Mouse (Mus musculus): Measurements from ENCODE around the gene Fam19a5.

Gene Fam19a5

GRCm38 (mm10) chr15:87543599-87544338, at the start of gene Fam19a5:
Gene Fam19a5 (plus strand): TSS chr15:87544299.
- DNase-seq: no peak

DNA sequence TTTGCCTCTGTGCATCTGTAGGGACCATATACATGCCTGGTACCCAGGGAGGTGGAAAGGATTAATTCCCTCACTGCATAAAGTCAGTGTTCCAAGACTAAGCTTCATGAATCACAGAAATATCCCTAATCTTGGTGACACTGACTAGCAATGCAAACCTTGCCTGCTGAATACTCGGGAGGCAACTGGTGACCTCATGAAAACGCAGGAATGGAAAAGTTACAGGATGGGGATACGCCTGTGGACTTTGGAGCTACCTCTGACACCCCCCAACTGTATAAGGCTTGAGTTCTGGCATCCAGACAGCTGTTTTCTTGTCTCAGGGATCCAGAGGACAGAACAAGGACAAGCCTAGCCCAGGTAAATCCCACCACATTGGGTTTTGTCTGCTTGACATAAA, 42.4 kb upstream of the Fam19a5 start:
- no peak for DNase-seq

- DNase-seq: no peak
Measured at GRCm38 (mm10) chr15:87507349-87507748, 36.8 kb upstream of the Fam19a5 start.

DNA sequence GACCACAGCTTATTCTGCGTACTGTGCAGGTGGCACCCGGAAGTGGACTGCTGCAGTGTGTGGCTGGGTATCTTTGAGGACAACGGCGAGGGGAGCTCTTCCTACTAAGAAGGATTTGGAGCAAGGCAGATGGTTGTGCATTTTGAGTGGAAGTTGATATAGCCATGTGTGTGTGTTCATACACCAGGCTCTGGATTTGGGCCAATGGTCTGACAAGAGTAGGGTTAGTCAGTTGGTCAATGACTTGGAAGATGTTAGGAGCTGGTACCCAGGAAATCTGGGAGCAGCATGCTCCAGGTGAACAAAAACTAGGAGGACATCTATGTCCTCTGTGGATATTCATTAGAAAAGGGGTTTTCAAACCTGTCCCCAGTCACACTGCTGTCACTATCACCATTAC, 33.2 kb upstream of the Fam19a5 start:
- no peak for DNase-seq

DNA sequence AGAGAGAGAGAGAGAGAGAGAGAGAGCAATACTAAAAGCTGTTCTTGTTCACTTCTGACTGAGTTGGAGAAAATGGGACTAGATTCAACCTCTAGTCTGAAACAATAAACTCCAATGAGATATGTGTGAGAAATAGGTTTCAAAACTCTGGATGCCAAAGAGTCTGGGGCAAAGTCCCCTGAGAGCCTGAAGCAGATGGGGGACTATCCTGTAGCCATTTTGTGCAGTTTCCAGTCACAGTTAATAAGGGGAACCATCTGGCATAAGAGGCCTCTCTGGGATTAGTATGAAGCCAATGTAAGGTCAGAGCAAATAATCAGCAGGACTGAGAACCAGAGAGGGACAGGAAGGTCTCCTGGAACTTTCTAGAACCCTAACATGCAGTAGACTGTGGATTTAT, 25.9 kb upstream of the Fam19a5 start:
- no peak for DNase-seq

DNA sequence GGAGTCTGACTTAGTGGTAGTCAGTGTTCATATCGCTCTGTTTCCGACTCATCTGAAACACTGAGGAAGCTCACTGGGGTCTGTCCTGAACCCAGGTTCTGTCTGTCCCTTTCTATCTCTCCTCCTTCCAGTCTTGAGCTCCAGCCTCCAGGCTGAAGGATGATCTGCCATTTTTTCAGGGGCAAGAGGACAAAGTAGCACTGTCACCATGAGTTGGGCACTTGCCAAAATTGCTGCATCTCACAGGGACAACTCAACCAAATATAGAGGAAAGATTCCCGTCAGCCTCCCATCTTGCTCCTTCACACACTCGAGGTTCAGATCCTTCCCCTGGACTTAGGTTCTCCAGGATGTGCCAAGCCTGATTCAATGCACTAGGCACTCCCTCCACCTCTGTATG, 14.8 kb upstream of the Fam19a5 start:
- DNase-seq: no peak

GRCm38 (mm10) chr15:87541656-87542055, 2.4 kb upstream of the Fam19a5 start:
- peak in 1 of 2 experiments; percentile 27 for DNase-seq

- DNase-seq: peak in 1 of 2 experiments; percentile 21
Measured at GRCm38 (mm10) chr15:87544401-87545129, 466 bp downstream of the Fam19a5 start.

GRCm38 (mm10) chr15:87545130-87545642, 1.1 kb downstream of the Fam19a5 start:
- no peak for DNase-seq

GRCm38 (mm10) chr15:87545731-87546360, 1.7 kb downstream of the Fam19a5 start:
- DNase-seq: no peak

- DNase-seq: peak in 1 of 2 experiments; percentile 26
Measured at GRCm38 (mm10) chr15:87547022-87547421, 2.9 kb downstream of the Fam19a5 start.

DNA sequence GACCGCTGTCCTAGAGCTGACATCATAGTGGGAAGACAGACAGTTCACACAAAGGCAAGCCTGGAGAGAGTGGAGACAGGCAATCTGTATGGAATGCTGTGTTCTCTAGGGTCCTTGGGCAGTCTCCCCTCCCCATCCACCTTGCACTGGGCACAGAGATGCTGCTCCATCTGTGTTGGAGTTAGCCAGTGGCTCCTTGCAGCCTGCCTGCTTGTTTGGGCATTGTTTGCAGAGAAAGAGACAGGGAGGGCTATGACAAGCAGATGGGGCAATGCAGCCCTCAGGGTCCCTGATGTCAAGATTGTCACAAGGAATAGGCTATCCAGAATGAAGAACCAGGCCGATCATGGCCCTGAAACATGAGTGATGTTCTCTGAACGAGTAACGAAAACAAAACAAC, 5.6 kb downstream of the Fam19a5 start:
- no peak for DNase-seq

DNA sequence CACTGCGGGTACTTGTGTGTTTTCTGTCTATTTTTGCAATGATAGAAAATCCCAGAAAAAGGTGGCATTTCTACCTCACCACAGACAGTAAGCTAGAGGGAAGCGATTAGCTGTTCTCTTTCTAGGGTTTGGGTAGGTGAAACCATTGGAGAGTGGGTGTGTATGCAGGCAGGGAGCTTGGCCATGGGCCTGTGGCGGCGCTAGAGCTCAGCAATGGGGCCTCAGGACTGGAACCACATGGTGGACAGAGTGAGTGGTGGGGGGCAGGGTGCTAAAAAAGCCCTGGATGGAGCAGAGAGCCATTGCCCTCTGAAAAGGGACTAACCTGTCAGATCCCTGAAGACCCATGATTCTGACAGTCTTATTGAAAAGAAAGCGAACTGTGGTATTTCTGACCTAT, 6.7 kb downstream of the Fam19a5 start:
- DNase-seq: no peak

DNA sequence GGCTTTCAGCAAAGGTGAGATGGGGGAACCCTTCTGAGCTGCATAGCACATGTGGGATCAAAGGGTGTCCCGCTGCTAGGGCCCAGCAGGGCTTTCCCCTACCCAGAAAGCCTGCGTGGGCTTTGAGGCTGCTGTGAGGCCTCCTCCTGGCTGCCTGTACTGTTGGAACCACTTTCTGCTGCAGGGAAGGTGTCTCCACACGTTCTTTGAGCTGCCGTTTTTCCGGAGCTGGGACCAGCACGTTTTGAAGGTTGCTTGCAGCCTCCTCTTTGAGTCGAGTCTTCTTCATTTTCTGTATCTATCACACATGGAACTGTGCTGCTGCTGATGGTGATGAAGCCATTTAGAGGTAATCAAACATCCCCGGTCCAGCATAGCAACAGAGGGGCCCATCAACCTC, 7.5 kb downstream of the Fam19a5 start:
- no peak for DNase-seq

DNA sequence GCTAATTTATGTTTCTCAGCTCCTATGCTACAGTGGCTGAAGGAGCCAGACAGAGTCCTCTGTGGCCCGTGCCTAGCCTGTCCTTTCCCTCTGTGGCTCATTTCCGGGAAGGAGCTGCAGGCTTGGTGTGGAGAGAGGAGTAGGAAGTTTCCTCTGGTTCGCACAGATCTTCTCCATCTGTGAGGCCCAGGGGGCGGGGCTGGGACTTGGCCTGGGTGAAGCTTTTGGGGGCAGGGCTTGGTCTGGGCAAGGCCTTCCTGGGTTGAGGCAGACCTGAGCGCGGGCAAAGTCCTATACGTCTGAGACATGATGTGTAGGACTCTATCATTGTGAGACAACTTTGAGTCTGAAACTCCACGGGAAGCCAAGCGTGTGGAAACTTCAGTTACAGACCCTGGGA, 11.7 kb downstream of the Fam19a5 start:
- DNase-seq: no peak

DNA sequence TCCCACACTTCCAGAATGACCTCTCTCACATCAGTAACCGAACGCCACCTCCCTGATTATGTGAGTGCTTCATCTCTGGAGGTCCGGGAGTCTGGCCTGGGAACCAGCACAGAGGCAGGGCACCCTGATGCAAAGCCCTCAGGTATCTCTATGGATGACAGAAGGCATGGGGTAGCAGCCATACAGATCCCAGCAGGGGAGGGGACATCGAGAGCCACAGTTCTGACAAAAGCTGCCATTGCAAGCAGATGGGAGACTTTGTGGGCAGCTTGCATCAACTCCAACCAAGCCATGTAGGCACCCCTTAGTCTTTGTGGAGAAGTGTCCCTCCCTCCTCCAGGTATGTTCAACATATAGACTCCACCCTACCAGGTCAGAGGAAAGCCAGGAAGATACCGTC, 20.2 kb downstream of the Fam19a5 start:
- DNase-seq: no peak

DNA sequence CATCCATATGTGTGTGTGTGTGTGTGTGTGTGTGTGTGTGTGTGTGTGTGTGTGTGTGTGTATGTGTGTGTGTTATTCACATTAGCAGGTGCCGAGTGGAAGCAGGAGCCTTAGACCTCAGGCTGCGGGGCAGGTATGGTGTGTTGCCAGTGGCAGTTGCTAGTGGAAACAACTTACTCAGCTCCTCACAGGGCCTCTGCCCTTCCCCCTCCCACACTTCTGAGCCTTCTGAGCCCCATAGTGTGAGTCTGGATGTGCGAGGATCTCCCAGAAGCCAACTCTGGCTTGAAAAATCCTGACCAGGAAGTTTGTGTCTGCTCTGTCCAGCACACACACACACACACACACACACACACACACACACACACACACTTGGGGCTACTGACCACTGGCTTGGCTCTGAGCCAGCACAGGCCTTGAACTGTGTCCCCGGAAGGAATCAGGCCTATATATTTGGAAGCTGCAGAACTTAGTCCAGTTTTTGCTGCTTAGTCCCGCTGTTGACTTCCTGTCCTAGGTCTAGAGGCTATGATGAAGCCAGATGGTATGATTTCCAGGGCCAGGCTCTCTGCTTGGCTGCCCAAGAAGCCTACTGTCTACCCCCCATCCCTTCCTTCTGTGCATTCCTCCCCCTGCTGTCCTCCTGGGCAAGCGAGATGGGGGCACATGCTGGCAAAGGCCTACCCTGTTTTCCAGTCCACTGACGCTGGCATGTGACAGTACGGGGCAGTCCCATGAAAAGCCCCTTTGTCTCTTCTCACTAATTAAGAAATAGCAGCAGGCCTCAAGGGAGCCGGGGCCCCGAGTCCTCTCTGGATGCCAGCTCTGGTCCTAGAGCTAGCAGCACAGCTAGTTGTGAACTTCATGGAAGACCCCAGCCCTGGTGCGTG, 22.2 kb downstream of the Fam19a5 start:
- DNase-seq: peak in 1 of 2 experiments; percentile 22

DNA sequence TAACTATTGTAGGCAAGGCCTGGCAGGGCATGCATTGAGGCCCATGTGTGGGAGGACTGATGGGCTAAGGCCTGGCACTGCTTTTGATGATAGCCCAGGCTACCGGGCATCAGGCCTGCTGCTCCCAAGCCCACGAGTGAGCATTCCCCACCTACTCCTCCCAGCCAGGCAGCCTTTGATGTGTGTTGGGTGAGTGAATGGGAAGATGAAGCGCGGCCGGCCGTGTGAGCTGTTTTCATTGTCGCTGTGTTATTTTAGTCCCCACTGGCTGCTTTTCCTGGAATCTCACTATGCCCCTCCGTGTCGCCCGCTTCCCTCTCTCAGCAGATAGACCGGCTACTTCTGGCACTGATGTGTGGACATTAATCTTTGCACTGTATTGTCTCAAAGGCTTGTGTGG, 26.1 kb downstream of the Fam19a5 start:
- no peak for DNase-seq

GRCm38 (mm10) chr15:87579861-87580260, 35.8 kb downstream of the Fam19a5 start:
- DNase-seq: no peak

DNA sequence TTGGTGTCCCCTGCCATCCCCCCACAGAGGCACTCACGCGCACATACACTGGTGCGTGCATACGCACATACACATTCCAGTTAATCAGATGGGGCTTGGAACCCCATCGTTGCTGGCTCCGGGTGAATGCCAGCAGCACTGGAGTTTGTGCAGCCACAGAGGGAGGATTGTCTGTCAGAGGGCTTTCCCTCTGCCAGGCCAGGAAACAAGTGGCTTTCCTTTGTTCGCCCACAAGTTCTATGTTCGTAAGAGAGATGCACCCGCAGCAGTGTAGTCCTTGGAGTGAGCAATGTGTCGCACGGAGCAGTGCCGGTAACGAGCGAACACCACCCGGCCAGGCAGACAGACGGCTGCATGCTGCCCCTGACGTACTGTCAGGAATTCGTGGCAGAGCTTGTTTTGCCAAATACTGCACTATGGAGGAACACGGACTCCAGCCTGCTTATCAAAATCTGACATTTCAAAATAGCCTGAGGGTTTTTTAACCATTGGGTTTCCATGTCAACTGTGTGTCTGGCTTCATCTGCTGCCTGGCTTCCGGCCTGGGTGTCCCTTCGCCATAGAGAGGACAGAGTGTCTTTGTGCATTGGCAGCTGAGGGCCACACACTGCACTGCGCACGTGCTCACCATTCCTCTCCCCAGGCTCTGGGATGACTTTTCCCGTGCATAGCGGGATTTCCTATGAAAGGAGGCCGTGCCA, 40.0 kb downstream of the Fam19a5 start:
- DNase-seq: no peak

GRCm38 (mm10) chr15:87590975-87591374, 46.9 kb downstream of the Fam19a5 start:
- no peak for DNase-seq

DNA sequence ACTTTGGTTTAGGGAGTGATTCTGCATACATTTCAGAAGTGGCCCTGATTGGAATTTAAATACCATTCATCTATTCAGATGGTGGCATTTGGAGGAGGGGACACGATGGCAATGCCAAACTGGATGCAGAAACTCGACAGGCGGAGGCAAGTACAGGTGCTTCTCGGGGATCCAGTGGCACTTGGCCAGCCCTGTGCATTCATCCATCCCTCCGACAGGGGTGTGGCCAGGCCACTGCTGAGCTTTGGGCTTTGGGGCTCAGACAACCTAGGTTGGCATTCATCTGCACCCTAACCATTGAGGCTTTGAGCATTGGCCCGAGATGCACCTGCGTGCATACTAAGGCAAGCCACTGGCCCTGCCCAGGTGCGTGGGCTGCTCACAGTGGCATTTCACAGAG, 52.6 kb downstream of the Fam19a5 start:
- DNase-seq: peak; percentile 2 to 37
